In genomic region chr4:141599251-141600141, GRCm38 (mm10) we compare ENCODE assay signal across 8 mouse cellular contexts. TPM values are rescaled to one million over a fixed set of nuclear protein-coding genes. Genes with fewer than 3 reads are reported as not detected.
A peak's percentile ranks its signal among the peaks of the same experiment; 100 is the strongest.
DNase-seq lines count a peak whose midpoint lies in the region; ATAC-seq lines count a peak whose summit lies in the region.

No protein-coding gene starts in this region.

- no peak for ATAC-seq in cerebellum, adult (ENCODE audit: insufficient number of reproducible peaks, low FRiP score, low TSS enrichment)

- H3K4me1 ChIP-seq in limb, embryonic 10.5 days, result peaks cover 47% of the 10 kb centered on the region

- peak; percentile 37 for DNase-seq in gastrocnemius, postnatal 14 days
- no peak for DNase-seq in gastrocnemius, postnatal 10 days
- peak; percentile 77 for DNase-seq in Muller cell, postnatal 12 days (ENCODE audit: inconsistent ontology term)
- DNase-seq in forelimb bud, embryonic 11.5 days (ENCODE audit: low read depth, low spot score), result peak; percentile 56
- peak; percentile 82 for DNase-seq in limb, embryonic 10.5 days (ENCODE audit: low spot score)
- peak; percentile 72 for DNase-seq in neural tube, embryonic 10.5 days (ENCODE audit: extremely low spot score, low spot score)
- DNase-seq in cerebellum, adult 9-11 months, result no peak

- no peaks in the 10 kb centered on the region for H3K27me3 ChIP-seq in limb, embryonic 10.5 days (ENCODE audit: low read depth, poor library complexity, severe bottlenecking)

- H3K36me3 ChIP-seq in limb, embryonic 10.5 days, result peaks cover 23% of the 10 kb centered on the region

- WGBS in limb, embryonic 10.5 days, result under 1% methylated on average over 52 of the region's 57 CpGs

- H3K9me3 ChIP-seq in limb, embryonic 10.5 days (replicated peaks), result no peaks in the 10 kb centered on the region

- intact Hi-C loops in gastrocnemius, postnatal 14 days (cut with DNase I; ENCODE audit: low total_unique reads), result no loop called here

- peak overlapping the region; percentile 67 for H3K4me3 ChIP-seq in limb, embryonic 10.5 days

- peak overlapping the region; percentile 93 for H3K27ac ChIP-seq in limb, embryonic 10.5 days

RNA-seq across cellular contexts. Expression of gene Fblim1, which starts 6.4 kb away (rescaled TPM):
- total RNA-seq in gastrocnemius, postnatal 14 days (2021), result 1 to 10 TPM; 2.5 to 3.9 TPM
- total RNA-seq in gastrocnemius, postnatal 10 days (2021), result 1 to 10 TPM; 3.8 to 6.6 TPM
- polyA plus RNA-seq in limb, embryonic 10.5 days (2016; fragmentation: Nextera tagmentation; extraction: Ambion mirVana), result 58.6 and 77.7 TPM in 2 replicates

RNA-seq across cellular contexts. Expression of gene Tmem82, which starts 18.9 kb away (rescaled TPM):
- 1 to 10 TPM in 1 of 2 experiments, under 1 TPM in 1; 0.66 to 1.8 TPM for total RNA-seq in gastrocnemius, postnatal 14 days (2021)
- total RNA-seq in gastrocnemius, postnatal 10 days (2021), result 1 to 10 TPM; 1.7 to 2.2 TPM
- polyA plus RNA-seq in limb, embryonic 10.5 days (2016; fragmentation: Nextera tagmentation; extraction: Ambion mirVana), result 1.1 and 1.6 TPM in 2 replicates

RNA-seq across cellular contexts. Expression of gene Slc25a34, which starts 24.1 kb away (rescaled TPM):
- 10 to 100 TPM in 1 of 2 experiments, 1 to 10 TPM in 1; 9.0 to 17.7 TPM for total RNA-seq in gastrocnemius, postnatal 14 days (2021)
- 10 to 100 TPM; 10.5 to 12.8 TPM for total RNA-seq in gastrocnemius, postnatal 10 days (2021)
- 0.05 TPM in 1 of 2 replicates, not detected in the other for polyA plus RNA-seq in limb, embryonic 10.5 days (2016; fragmentation: Nextera tagmentation; extraction: Ambion mirVana)

Comparison
In these comparisons a context has a peak if more than half of its experiments do, and no peak if none do; other contexts are left out.
1. DNase-seq: peak in gastrocnemius, postnatal 14 days (single experiment), Muller cell, postnatal 12 days (single experiment), forelimb bud, embryonic 11.5 days (single experiment), limb, embryonic 10.5 days (single experiment) and neural tube, embryonic 10.5 days (single experiment); none in gastrocnemius, postnatal 10 days (single experiment) and cerebellum, adult 9-11 months (single experiment).